Mouse (Mus musculus) E14TG2a.4 (cell line): ENCODE measurements at regions not wholly inside any gene's neighbourhood (a gene's known extent, or its start where the extent isn't known, plus 50 kb on each side); places are given as distances from the start of the nearest gene placed in this dataset.

ENCODE experiments used
- H3K27me3 ChIP-seq: 2 replicates; pipeline ENCODE4 v1.6.1; 2014; ENCODE audit warnings: low read length, control low read depth; ENCODE audit not compliant: insufficient read depth
- H3K36me3 ChIP-seq: 2 replicates; pipeline ENCODE4 v1.6.1; 2014; ENCODE audit warnings: low read length, control low read depth; ENCODE audit not compliant: insufficient read depth
- H3K4me1 ChIP-seq: replicated peaks from 2 replicates; pipeline ENCODE4 v1.6.1; 2014; ENCODE audit warnings: low read depth, low read length, control low read depth
- H3K4me3 ChIP-seq: replicated peaks from 2 replicates; pipeline ENCODE4 v1.5.1; 2014; ENCODE audit warnings: mild to moderate bottlenecking, low read length
- H3K9me3 ChIP-seq: 2 replicates; pipeline ENCODE4 v1.6.1; 2014; ENCODE audit warnings: low read length, control low read depth
- CTCF ChIP-seq: conservative IDR thresholded peaks from 2 replicates; pipeline ENCODE4 v1.5.1; 2014; ENCODE audit warnings: low read length
- NANOG ChIP-seq: IDR thresholded peaks from 2 replicates; pipeline ENCODE4 v1.6.1; 2014; ENCODE audit warnings: borderline replicate concordance, low read length, mixed read lengths
- POU5F1 ChIP-seq: IDR thresholded peaks from 2 replicates; pipeline ENCODE4 v1.6.1; 2014; ENCODE audit warnings: low read length, borderline replicate concordance

DNA sequence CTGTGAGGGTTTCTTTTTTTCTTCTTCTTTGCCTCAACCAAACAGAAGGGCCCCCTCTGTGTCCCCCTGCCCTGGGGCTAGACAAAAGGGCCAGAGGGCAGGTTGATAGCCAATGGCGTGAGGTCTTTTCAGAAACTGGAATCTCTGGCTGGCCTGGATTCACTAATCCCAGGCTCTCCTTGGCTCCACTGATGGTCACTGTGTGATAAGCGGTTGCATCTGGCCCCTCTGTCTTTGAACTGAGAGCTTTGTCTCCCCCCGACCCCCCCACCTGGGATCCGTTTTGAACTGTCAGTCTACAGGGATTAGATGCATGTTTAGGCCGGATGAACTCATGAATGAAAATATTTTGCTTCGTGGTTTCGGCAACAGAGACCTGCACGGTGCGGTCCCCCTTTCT, 112.6 kb upstream of the Pitx1 start:
- H3K9me3 ChIP-seq = no peaks in the 10 kb centered on the region
- no peaks in the 10 kb centered on the region for H3K4me1 ChIP-seq
- TF ChIP-seq CTCF (no peak), NANOG (no peak), POU5F1 (no peak)
- peaks cover 21% of the 10 kb centered on the region for H3K27me3 ChIP-seq
- no peaks in the 10 kb centered on the region for H3K36me3 ChIP-seq
- H3K4me3 ChIP-seq = no peak overlapping the region

DNA sequence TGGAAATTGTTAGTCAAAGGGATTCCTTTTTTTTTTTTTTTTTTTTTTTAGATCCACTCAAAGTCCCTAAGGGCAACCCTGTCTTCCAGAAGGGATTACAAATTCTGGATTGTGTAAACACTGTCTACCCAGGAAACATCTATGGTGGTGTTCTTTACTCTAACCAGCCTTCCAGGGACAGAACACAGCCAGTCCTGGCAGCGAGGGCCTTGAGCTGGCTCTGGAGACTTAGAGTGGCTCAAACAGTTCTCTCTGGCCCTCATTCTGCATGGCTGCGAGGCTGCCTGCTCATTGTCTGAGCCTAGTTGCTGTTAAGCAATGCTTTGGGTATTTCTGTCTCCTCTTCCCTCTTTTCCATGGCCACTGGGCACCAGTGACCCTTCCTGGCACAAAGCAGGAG, 112.2 kb upstream of the Pitx1 start:
- TF ChIP-seq POU5F1 (no peak), CTCF (no peak), NANOG (no peak)
- H3K36me3 ChIP-seq = no peaks in the 10 kb centered on the region
- no peak overlapping the region for H3K4me3 ChIP-seq
- H3K4me1 ChIP-seq = no peaks in the 10 kb centered on the region
- H3K9me3 ChIP-seq = no peaks in the 10 kb centered on the region
- H3K27me3 ChIP-seq = peaks cover 17% of the 10 kb centered on the region

DNA sequence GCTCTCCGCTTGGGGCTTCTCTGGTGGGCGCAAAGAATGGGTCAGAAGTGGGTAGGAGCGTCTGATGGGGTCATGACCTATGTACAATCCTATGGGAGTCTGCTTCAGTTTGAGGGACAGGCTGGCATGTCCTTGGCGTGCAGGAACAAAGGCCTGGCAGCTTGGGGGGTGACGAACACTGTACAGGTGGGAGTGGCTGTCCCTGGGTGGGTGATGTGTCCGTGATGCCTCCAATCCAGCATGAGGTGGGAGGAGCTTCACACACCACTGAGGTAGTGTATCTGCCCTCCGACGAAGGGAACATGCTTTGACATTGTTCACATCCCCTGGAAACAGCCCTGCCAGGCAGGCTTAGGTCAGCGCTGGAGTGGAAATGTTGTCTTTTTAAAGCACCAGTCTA, 101.4 kb upstream of the Pitx1 start:
- Histone ChIP-seq H3K4me3 (no peak overlapping the region), H3K4me1 (no peaks in the 10 kb centered on the region), H3K36me3 (no peaks in the 10 kb centered on the region), H3K9me3 (no peaks in the 10 kb centered on the region), H3K27me3 (no peaks in the 10 kb centered on the region)
- TF ChIP-seq POU5F1 = no peak
- no peak for TF ChIP-seq CTCF
- no peak for TF ChIP-seq NANOG

DNA sequence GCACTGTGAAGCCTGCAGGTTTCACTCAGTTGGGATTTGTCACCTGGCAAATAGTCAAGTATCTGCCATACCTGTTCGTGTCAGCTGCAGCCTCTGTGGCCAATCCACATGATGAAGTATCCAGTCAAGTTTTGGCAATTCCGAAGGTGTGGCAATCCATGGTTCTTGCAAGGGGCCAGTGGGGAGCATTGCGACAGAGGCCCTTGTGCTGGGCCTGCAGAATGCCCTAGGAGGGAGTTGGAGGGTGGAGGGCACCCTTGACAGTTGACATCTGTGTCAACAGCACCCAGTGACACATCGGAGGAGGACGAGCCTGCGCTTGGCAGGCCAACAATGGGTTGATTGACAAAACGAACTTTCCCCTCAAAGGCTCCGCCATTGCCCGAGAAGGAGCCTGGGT, 101.0 kb upstream of the Pitx1 start:
- TF ChIP-seq POU5F1 (no peak), CTCF (no peak), NANOG (no peak)
- Histone ChIP-seq H3K36me3 (no peaks in the 10 kb centered on the region), H3K4me1 (no peaks in the 10 kb centered on the region), H3K27me3 (no peaks in the 10 kb centered on the region), H3K9me3 (no peaks in the 10 kb centered on the region), H3K4me3 (no peak overlapping the region)

DNA sequence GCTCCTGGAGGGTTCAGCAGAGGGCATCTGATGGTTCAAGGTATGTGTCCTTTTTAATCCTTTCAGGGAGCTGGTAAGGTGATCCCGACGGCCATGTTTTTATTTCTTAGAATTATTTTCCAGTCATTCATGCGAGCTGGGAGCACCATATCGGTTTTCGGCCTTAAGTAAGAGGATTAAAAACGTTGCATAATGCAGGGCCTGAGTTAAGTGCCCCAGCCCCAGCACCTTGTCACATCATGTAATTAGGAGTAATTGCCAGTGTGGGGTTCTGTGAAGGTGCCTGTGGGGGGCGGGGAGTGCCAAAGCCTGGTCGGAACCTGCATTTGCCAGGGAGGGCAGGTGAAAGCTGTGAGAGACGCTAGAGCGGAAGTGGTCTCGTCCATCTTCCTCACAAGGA, 94.6 kb upstream of the Pitx1 start:
- TF ChIP-seq CTCF (no peak), NANOG (no peak), POU5F1 (no peak)
- Histone ChIP-seq H3K4me3 (no peak overlapping the region), H3K27me3 (no peaks in the 10 kb centered on the region), H3K4me1 (no peaks in the 10 kb centered on the region), H3K36me3 (no peaks in the 10 kb centered on the region), H3K9me3 (no peaks in the 10 kb centered on the region)

DNA sequence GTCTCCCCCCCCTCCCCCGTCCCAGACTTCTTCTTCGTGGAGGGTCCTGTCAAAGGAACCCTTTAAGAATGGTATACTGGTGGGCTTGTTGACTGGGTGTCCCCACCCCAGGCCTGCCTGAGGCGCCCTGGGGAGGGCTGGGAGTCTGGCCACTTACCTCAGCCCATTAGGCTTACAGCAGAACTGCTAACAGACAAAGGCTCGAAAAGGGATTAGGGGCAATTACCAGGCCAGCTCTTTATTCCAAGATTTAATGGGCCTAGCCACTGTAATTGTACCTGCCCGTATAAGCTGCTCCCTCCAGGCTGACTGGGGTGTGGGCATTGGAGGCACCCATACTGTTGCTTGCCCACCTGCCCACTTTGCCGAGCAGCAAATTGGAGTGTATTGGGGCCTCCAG, 93.8 kb upstream of the Pitx1 start:
- Histone ChIP-seq H3K9me3 (no peaks in the 10 kb centered on the region), H3K4me1 (no peaks in the 10 kb centered on the region), H3K4me3 (no peak overlapping the region), H3K27me3 (0 out of 2 replicates have a peak, but pooled peaks cover 3% of the 10 kb centered on the region), H3K36me3 (no peaks in the 10 kb centered on the region)
- TF ChIP-seq POU5F1 (no peak), CTCF (no peak), NANOG (no peak)

DNA sequence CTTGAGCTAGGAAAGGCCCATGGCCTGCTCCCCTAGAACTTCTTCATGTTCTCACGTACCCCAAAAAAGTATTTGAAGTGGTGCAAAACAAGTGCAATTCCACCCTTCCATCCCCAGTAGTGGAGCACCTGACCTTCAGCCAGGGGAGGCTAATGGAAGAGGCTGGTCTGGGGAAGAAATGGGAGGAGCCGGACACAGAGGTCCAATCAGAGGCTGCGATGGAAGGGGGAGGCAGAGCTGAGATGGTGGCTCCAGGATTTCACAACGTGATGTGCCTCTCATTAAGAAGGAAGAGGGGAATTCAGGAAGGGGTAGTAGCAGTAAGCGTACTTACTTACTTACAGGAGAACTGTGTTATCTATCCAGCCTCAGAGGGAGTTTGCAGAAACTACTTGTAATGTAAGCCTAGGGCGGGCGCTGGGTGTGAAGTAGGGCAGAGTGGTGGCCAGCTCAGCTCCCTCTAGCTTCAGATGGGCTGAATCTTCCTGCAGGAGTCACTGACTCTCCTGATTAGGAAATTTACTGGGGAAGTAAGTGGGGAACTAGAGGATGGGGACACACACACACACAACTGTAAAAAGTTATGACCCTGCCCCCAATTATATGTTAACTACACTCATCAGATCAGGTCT, 87.6 kb upstream of the Pitx1 start:
- H3K4me1 ChIP-seq = peaks cover 9% of the 10 kb centered on the region
- H3K9me3 ChIP-seq = no peaks in the 10 kb centered on the region
- H3K36me3 ChIP-seq = no peaks in the 10 kb centered on the region
- H3K4me3 ChIP-seq = no peak overlapping the region
- TF ChIP-seq NANOG = no peak
- TF ChIP-seq CTCF = no peak
- TF ChIP-seq POU5F1 = no peak
- peaks cover 41% of the 10 kb centered on the region for H3K27me3 ChIP-seq

DNA sequence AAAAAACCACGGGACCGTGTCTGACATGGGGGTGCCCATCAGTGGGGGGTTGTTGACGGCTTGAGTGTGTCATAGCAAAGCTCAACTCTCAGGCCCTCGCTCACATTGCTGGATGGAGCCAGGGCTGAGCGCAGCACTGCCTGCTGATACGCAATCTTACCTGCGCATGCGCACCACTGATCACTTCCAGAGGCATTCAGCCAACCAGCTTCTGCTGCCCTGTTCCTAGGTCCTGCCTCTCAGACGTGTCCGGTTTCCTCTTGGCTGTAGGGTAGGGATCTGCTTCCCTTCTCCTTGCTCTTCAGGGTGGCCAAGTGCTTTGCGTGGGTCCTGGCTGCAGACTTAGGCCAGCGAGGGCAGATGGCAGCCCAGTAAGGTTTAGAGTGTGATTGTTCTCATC, 81.3 kb upstream of the Pitx1 start:
- peaks cover 51% of the 10 kb centered on the region for H3K27me3 ChIP-seq
- no peaks in the 10 kb centered on the region for H3K9me3 ChIP-seq
- TF ChIP-seq CTCF = no peak
- no peak for TF ChIP-seq POU5F1
- no peak for TF ChIP-seq NANOG
- H3K36me3 ChIP-seq = no peaks in the 10 kb centered on the region
- no peaks in the 10 kb centered on the region for H3K4me1 ChIP-seq
- no peak overlapping the region for H3K4me3 ChIP-seq

DNA sequence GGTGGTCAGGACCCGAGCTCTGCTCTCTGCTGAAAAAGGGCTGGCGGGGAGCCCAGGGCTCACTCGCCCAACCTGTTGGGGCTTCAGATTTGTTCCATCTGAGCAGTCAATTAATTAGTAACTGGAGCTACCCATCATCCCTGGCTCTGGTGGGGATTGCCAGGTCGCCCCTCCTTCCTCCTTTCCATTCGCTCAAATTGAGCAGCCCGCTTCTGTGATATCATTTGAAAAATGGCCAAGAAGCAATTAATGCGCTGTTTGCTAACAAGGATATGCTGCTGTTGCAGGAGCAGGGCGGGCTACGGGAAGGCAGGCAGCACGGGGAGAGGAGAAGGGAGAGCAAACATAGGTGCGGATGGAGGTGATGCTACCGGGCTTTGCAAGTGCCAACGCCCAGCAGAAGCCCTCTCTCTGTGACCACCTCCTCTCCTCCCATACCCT, 76.3 kb upstream of the Pitx1 start:
- no peak for TF ChIP-seq POU5F1
- TF ChIP-seq CTCF = no peak
- no peak for TF ChIP-seq NANOG
- Histone ChIP-seq H3K36me3 (no peaks in the 10 kb centered on the region), H3K27me3 (peaks cover 22% of the 10 kb centered on the region; the same call in 1 of the 2 replicates), H3K9me3 (no peaks in the 10 kb centered on the region), H3K4me3 (no peak overlapping the region), H3K4me1 (0 out of 2 replicates have a peak, but pooled peaks cover 2% of the 10 kb centered on the region)

DNA sequence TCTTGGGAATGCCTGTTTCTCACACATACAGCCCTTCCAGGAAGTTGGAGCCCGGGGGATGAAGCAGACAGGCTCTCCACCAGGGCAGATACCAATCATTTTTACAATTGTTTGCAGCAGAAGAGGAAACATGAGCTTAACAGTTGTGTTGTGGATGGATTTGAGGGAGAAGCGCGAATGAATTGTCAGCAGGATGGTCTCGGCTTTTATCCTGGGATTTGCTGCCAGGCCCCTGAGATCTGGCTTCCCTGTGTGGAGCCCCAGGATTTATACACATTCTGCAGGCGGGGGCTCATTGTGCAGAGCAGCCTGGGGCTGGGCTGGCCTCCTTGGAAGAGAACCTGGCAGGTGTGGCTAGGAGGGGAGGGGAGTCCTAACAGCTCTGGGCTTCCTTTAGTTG, 73.9 kb upstream of the Pitx1 start:
- Histone ChIP-seq H3K4me3 (no peak overlapping the region), H3K36me3 (no peaks in the 10 kb centered on the region), H3K27me3 (peaks cover 14% of the 10 kb centered on the region; the same call in 1 of the 2 replicates), H3K9me3 (no peaks in the 10 kb centered on the region), H3K4me1 (0 out of 2 replicates have a peak, but pooled peaks cover 2% of the 10 kb centered on the region)
- TF ChIP-seq CTCF (no peak), NANOG (no peak), POU5F1 (no peak)
